Mouse (Mus musculus): ENCODE data around the gene Mat2a. TPM values are rescaled to one million over a fixed set of nuclear protein-coding genes. Genes with fewer than 3 reads are reported as not detected.

The Mat2a gene
- total and polyA plus RNA-seq, 2 experiments from 2014 or later: 105 to 254 TPM

- Histone ChIP-seq H3K9me3 (ENCODE audit: low read length) (no peaks in the 10 kb centered on the region), H3K27me3 (ENCODE audit: insufficient read depth, low read length) (peaks cover 7% of the 10 kb centered on the region; the same call in 1 of the 2 replicates), H3K4me1 (ENCODE audit: insufficient read depth, low read length) (0 out of 2 replicates have a peak, but pooled peaks cover 5% of the 10 kb centered on the region), H3K4me3 (ENCODE audit: low read length) (no peak overlapping the region), H3K27ac (no peak overlapping the region), H3K36me3 (ENCODE audit: insufficient read depth, low read length) (no peaks in the 10 kb centered on the region), H3K9ac (replicated peaks; ENCODE audit: low read length) (no peak overlapping the region), H3K4me2 (ENCODE audit: low read depth, low read length) (no peak overlapping the region)
- 93% methylated on average over 2 of the region's 2 CpGs for WGBS
- TF ChIP-seq CTCF (IDR thresholded peaks at IDR 0.05; ENCODE audit: low read depth): no peak
- DNase-seq (ENCODE audit: low spot score) (no peak), ATAC-seq (no peak)
Observed at GRCm38 (mm10) chr6:72386561-72386960, 52.8 kb downstream of the Mat2a start.

GRCm38 (mm10) chr6:72385258-72385657, 54.1 kb downstream of the Mat2a start:
- Histone ChIP-seq H3K4me3 (ENCODE audit: low read length) (no peak overlapping the region), H3K27ac (no peak overlapping the region), H3K4me1 (ENCODE audit: insufficient read depth, low read length) (0 out of 2 replicates have a peak, but pooled peaks cover 5% of the 10 kb centered on the region), H3K27me3 (ENCODE audit: insufficient read depth, low read length) (peaks cover 5% of the 10 kb centered on the region; the same call in 1 of the 2 replicates), H3K4me2 (ENCODE audit: low read depth, low read length) (no peak overlapping the region), H3K9me3 (ENCODE audit: low read length) (no peaks in the 10 kb centered on the region), H3K36me3 (ENCODE audit: insufficient read depth, low read length) (no peaks in the 10 kb centered on the region), H3K9ac (replicated peaks; ENCODE audit: low read length) (no peak overlapping the region)
- ATAC-seq (no peak), DNase-seq (ENCODE audit: low spot score) (no peak)
- 89% methylated on average over 4 of the region's 4 CpGs for WGBS
- no peak for TF ChIP-seq CTCF (IDR thresholded peaks at IDR 0.05; ENCODE audit: low read depth)

- H3K4me3 ChIP-seq (ENCODE audit: low read length): no peak overlapping the region
- peaks cover 4% of the 10 kb centered on the region for H3K27me3 ChIP-seq (ENCODE audit: insufficient read depth, low read length)
- no peak overlapping the region for H3K9ac ChIP-seq (replicated peaks; ENCODE audit: low read length)
- ATAC-seq (no peak), DNase-seq (ENCODE audit: low spot score) (no peak)
- H3K36me3 ChIP-seq (ENCODE audit: insufficient read depth, low read length): no peaks in the 10 kb centered on the region
- 91% methylated on average over 7 of the region's 7 CpGs for whole genome bisulfite sequencing
- no peaks in the 10 kb centered on the region for H3K9me3 ChIP-seq (ENCODE audit: low read length)
- no peak for TF ChIP-seq CTCF (IDR thresholded peaks at IDR 0.05; ENCODE audit: low read depth)
- no peaks in the 10 kb centered on the region for H3K4me1 ChIP-seq (ENCODE audit: insufficient read depth, low read length)
- no peak overlapping the region for H3K27ac ChIP-seq
- H3K4me2 ChIP-seq (ENCODE audit: low read depth, low read length): no peak overlapping the region
Observed at GRCm38 (mm10) chr6:72383952-72384351, 55.4 kb downstream of the Mat2a start.

GRCm38 (mm10) chr6:72383142-72383820, 56.1 kb downstream of the Mat2a start:
- Histone ChIP-seq H3K4me3 (ENCODE audit: low read length) (no peak overlapping the region), H3K4me1 (ENCODE audit: insufficient read depth, low read length) (no peaks in the 10 kb centered on the region), H3K9me3 (ENCODE audit: low read length) (no peaks in the 10 kb centered on the region), H3K4me2 (ENCODE audit: low read depth, low read length) (no peak overlapping the region), H3K36me3 (ENCODE audit: insufficient read depth, low read length) (no peaks in the 10 kb centered on the region), H3K27ac (no peak overlapping the region), H3K9ac (replicated peaks; ENCODE audit: low read length) (no peak overlapping the region), H3K27me3 (ENCODE audit: insufficient read depth, low read length) (peaks cover 4% of the 10 kb centered on the region)
- WGBS: 81% methylated on average over 6 of the region's 6 CpGs
- no peak for TF ChIP-seq CTCF (IDR thresholded peaks at IDR 0.05; ENCODE audit: low read depth)
- ATAC-seq (no peak), DNase-seq (ENCODE audit: low spot score) (no peak)

Other genes with a start within 250 kb of the Mat2a start
- gene Atoh8, start 204.0 kb downstream of the Mat2a start, total RNA-seq (2014; rRNA removed): 6.5 and 8.1 TPM in 2 replicates
- gene Atoh8, start 204.0 kb downstream of the Mat2a start, polyA plus RNA-seq (2015; fragmentation: Nextera tagmentation; extraction: Ambion mirVana): 3.8 and 5.2 TPM in 2 replicates
- 1.4 TPM in 1 of 2 replicates, not detected in the other for gene Sftpb, start 134.9 kb downstream of the Mat2a start, total RNA-seq (2014; rRNA removed)
- 0.18 and 0.29 TPM in 2 replicates for gene Sftpb, start 134.9 kb downstream of the Mat2a start, polyA plus RNA-seq (2015; fragmentation: Nextera tagmentation; extraction: Ambion mirVana)
- gene Usp39, start 94.4 kb downstream of the Mat2a start, total RNA-seq (2014; rRNA removed): 59.3 and 64.6 TPM in 2 replicates
- gene Usp39, start 94.4 kb downstream of the Mat2a start, polyA plus RNA-seq (2015; fragmentation: Nextera tagmentation; extraction: Ambion mirVana): 33.1 and 34.1 TPM in 2 replicates
- gene 0610030E20Rik, start 92.2 kb downstream of the Mat2a start, total RNA-seq (2014; rRNA removed): 8.7 and 12.3 TPM in 2 replicates
- gene 0610030E20Rik, start 92.2 kb downstream of the Mat2a start, polyA plus RNA-seq (2015; fragmentation: Nextera tagmentation; extraction: Ambion mirVana): 15.2 and 15.9 TPM in 2 replicates
- gene Tmem150a, start 84.1 kb downstream of the Mat2a start, total RNA-seq (2014; rRNA removed): 23.6 and 35.3 TPM in 2 replicates
- gene Tmem150a, start 84.1 kb downstream of the Mat2a start, polyA plus RNA-seq (2015; fragmentation: Nextera tagmentation; extraction: Ambion mirVana): 12.2 and 15.3 TPM in 2 replicates
- 70.6 and 72.7 TPM in 2 replicates for gene Rnf181, start 72.6 kb downstream of the Mat2a start, total RNA-seq (2014; rRNA removed)
- 128 and 134 TPM in 2 replicates for gene Rnf181, start 72.6 kb downstream of the Mat2a start, polyA plus RNA-seq (2015; fragmentation: Nextera tagmentation; extraction: Ambion mirVana)
- 4.6 and 20.0 TPM in 2 replicates for gene Vamp5, start 59.1 kb downstream of the Mat2a start, total RNA-seq (2014; rRNA removed)
- gene Vamp5, start 59.1 kb downstream of the Mat2a start, polyA plus RNA-seq (2015; fragmentation: Nextera tagmentation; extraction: Ambion mirVana): 11.9 and 12.9 TPM in 2 replicates
- 7.2 and 17.4 TPM in 2 replicates for gene Vamp8, start 48.9 kb downstream of the Mat2a start, total RNA-seq (2014; rRNA removed)
- 34.3 and 39.6 TPM in 2 replicates for gene Vamp8, start 48.9 kb downstream of the Mat2a start, polyA plus RNA-seq (2015; fragmentation: Nextera tagmentation; extraction: Ambion mirVana)
- 14.8 and 23.6 TPM in 2 replicates for gene Ggcx, start 25.2 kb downstream of the Mat2a start, total RNA-seq (2014; rRNA removed)
- 10.6 and 14.6 TPM in 2 replicates for gene Ggcx, start 25.2 kb downstream of the Mat2a start, polyA plus RNA-seq (2015; fragmentation: Nextera tagmentation; extraction: Ambion mirVana)
- not detected in 2 replicates for gene Sh2d6, start 82.1 kb upstream of the Mat2a start, total RNA-seq (2014; rRNA removed)
- 0.26 and 0.40 TPM in 2 replicates for gene Sh2d6, start 82.1 kb upstream of the Mat2a start, polyA plus RNA-seq (2015; fragmentation: Nextera tagmentation; extraction: Ambion mirVana)
- gene Capg, start 104.8 kb upstream of the Mat2a start, total RNA-seq (2014; rRNA removed): 5.8 and 10.6 TPM in 2 replicates
- gene Capg, start 104.8 kb upstream of the Mat2a start, polyA plus RNA-seq (2015; fragmentation: Nextera tagmentation; extraction: Ambion mirVana): 10.0 and 11.2 TPM in 2 replicates
- gene Elmod3, start 158.9 kb upstream of the Mat2a start, total RNA-seq (2014; rRNA removed): 23.8 and 26.1 TPM in 2 replicates
- 16.2 and 18.4 TPM in 2 replicates for gene Elmod3, start 158.9 kb upstream of the Mat2a start, polyA plus RNA-seq (2015; fragmentation: Nextera tagmentation; extraction: Ambion mirVana)
- 4.9 and 12.6 TPM in 2 replicates for gene Retsat, start 158.9 kb upstream of the Mat2a start, total RNA-seq (2014; rRNA removed)
- gene Retsat, start 158.9 kb upstream of the Mat2a start, polyA plus RNA-seq (2015; fragmentation: Nextera tagmentation; extraction: Ambion mirVana): 10.0 and 11.6 TPM in 2 replicates
- gene Tgoln1, start 177.4 kb upstream of the Mat2a start, total RNA-seq (2014; rRNA removed): 28.5 and 29.8 TPM in 2 replicates
- gene Tgoln1, start 177.4 kb upstream of the Mat2a start, polyA plus RNA-seq (2015; fragmentation: Nextera tagmentation; extraction: Ambion mirVana): 36.3 and 36.4 TPM in 2 replicates

Measured in hindbrain, postnatal 0 days (tissue).